Mouse (Mus musculus) hindbrain, postnatal 0 days (tissue): ENCODE measurements around the gene Sprr2a3. TPM values are rescaled to one million over a fixed set of nuclear protein-coding genes. Genes with fewer than 3 reads are reported as not detected.
"Not testable (repeated sequence)": the region's sequence is repeated elsewhere in the genome, so short reads cannot be mapped to it uniquely, and the experiment has no call there.

Experiments
- ATAC-seq: fragments of 200-750 bp; cut with Nextera tagmentation; 2 replicates; pipeline ENCODE4 v1.8.0; 2017; ENCODE audit warnings: mild to moderate bottlenecking, moderate TSS enrichment, moderate library complexity
- DNase-seq: peaks from one replicate; pipeline ENCODE4 v3.0.0-alpha.2; 2015; ENCODE audit warnings: low spot score
- H3K27ac ChIP-seq: fragments of 300-500 bp; sonication (generic); 2 replicates; pipeline ENCODE4 v1.5.1; 2014; ENCODE audit warnings: mild to moderate bottlenecking
- H3K27me3 ChIP-seq: fragments of 300-500 bp; sonication (generic); 2 replicates; pipeline ENCODE4 v1.6.1; 2014; ENCODE audit warnings: low read length, mixed read lengths; ENCODE audit not compliant: insufficient read depth
- H3K36me3 ChIP-seq: fragments of 300-500 bp; sonication (generic); 2 replicates; pipeline ENCODE4 v1.6.1; 2014; ENCODE audit warnings: low read length, mixed read lengths; ENCODE audit not compliant: insufficient read depth
- H3K4me1 ChIP-seq: fragments of 300-500 bp; sonication (generic); 2 replicates; pipeline ENCODE4 v1.6.1; 2014; ENCODE audit warnings: antibody characterized with exemption, low read length, mixed read lengths; ENCODE audit not compliant: insufficient read depth
- H3K4me2 ChIP-seq: fragments of 300-500 bp; sonication (generic); 2 replicates; pipeline ENCODE4 v1.6.1; 2014; ENCODE audit warnings: low read depth, mild to moderate bottlenecking, low read length, moderate library complexity, mixed read lengths
- H3K4me3 ChIP-seq: fragments of 300-500 bp; sonication (generic); 2 replicates; pipeline ENCODE4 v1.5.1; 2014; ENCODE audit warnings: low read length
- H3K9ac ChIP-seq: fragments of 300-500 bp; sonication (generic); replicated peaks from 2 replicates; pipeline ENCODE4 v1.6.1; 2014; ENCODE audit warnings: mild to moderate bottlenecking, low read length, moderate library complexity, mixed read lengths
- H3K9me3 ChIP-seq: fragments of 300-500 bp; sonication (generic); 2 replicates; pipeline ENCODE4 v1.6.1; 2016; ENCODE audit warnings: low read length, mixed read lengths
- WGBS: fragments of 180-500 bp; shearing (Covaris S2); extraction: QIAGEN DNeasy Blood & Tissue Kit; methylation state at CpG from one replicate; pipeline ENCODE4 v1.1.7; 2014; 5-methylcytosine and 5-hydroxymethylcytosine counted together
- polyA plus RNA-seq: library from polyadenylated mRNA; unstranded; fragments of >200 nt; fragmentation: Nextera tagmentation; extraction: Ambion mirVana; gene quantifications from 2 replicates; pipeline ENCODE4 v1.2.1, GENCODE M21; 2015
- total RNA-seq: library from RNA; depleted of rRNA; stranded (reverse); fragments of >200 nt; gene quantifications from 2 replicates; pipeline ENCODE4 v1.2.3, GENCODE M21; 2014

Gene Sprr2a3
- total and polyA plus RNA-seq, 2 experiments from 2014 or later = not detected

DNA sequence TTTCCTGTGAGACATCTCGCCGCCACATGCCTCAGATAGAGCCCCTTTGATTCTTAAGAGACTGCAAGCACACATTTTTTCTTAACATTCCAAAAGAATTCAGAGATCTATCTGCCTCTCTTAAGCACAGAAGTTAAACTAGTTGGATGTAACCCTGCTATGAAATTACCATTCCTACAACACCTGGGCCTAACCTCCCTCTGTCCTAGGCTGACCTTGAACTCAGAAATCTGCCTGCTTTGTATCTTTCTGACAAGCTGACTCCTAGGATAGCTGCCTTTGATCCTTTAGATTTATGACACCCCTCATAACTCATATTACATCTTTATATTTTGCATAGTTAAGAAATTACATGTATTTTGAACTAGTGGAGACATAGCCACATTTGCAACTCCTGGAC is 21.8 kb upstream of the Sprr2a3 start:
- ATAC-seq, H3K27me3 ChIP-seq, H3K27ac ChIP-seq, H3K9me3 ChIP-seq, H3K4me1 ChIP-seq, H3K4me3 ChIP-seq, H3K4me2 ChIP-seq, H3K36me3 ChIP-seq, DNase-seq, H3K9ac ChIP-seq: not testable (repeated sequence)
- no CpG with 5 or more reads among the region's 2 CpGs for WGBS

DNA sequence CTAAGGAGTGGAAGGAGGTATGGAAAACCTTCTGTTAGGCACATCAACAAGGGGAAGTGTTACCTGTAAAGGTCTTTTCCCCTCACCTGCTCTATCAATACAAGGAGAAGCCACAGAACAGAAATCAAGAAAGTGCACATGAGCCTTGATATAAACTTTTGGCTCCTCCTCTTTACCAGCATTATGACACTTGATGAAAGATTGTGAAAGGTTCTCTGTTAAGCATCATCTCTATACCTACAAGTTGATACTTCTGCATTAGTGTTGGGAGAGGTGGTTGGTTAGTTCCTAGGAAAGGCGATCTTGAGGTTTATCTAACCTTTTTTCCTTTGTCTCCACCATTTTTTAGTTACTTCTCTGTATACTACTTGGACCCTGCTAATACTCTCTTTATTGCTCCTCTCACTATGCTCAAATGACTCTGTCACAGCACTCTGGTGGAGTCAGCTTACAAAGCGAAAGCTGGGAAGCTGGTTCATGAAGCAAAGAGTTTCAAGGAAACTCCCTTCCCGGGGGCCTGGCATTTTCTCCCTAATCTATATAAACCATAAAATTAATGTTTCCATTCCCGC is 13.7 kb upstream of the Sprr2a3 start:
- not testable (repeated sequence) for H3K4me2 ChIP-seq, H3K4me3 ChIP-seq, H3K9me3 ChIP-seq, H3K36me3 ChIP-seq, H3K27ac ChIP-seq, H3K4me1 ChIP-seq, H3K27me3 ChIP-seq, DNase-seq, H3K9ac ChIP-seq
- ATAC-seq = 0 out of 2 replicates have a peak, but pooled peaks have one; percentile 25
- no CpG with 5 or more reads among the region's 4 CpGs for WGBS

DNA sequence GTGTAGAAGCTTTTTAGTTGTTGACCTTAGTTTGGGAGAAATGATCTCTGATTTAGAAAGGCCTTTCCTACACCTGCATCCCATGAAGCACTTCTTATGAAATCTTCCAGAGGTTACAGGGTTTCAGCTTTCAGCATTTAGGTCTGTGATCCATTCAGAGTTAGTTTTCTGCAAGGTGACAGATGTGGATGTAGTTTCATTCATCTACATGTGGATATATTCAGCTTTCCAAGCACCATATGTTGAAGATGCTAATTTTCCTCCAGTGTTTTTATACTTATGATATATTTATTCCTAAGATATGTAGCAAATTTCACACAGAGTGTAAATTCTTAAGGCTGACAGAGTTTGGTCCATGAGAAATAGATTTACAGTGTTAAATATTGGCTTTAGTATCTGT is 11.7 kb upstream of the Sprr2a3 start:
- not testable (repeated sequence) for H3K36me3 ChIP-seq, ATAC-seq

DNA sequence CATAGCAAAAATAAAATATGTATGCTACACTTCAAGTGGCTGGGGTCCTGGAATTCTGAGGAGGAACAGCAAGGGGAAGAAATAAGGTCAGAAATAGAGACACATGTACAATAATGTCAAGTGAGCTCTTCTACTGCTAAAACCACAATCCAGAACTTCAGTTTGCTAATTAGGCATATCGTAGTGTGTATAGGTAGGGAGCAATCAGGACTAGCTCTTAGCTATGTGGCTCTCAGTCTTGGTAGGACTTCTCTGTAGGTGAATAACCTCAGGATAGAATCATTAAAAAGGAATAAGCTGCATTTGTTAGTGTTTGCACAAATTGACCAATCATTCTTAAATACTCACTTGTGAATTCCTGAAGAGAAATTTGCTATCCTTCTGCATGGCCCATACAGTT is 11.2 kb upstream of the Sprr2a3 start:
- H3K27ac ChIP-seq, H3K4me3 ChIP-seq, H3K9me3 ChIP-seq, H3K4me1 ChIP-seq, H3K27me3 ChIP-seq, DNase-seq, H3K4me2 ChIP-seq, H3K36me3 ChIP-seq, H3K9ac ChIP-seq: not testable (repeated sequence)
- no CpG with 5 or more reads among the region's 1 CpGs for WGBS
- peak; percentile 19; the same call in 1 of the 2 replicates for ATAC-seq

More for the DNA sequence above, 11.7 kb upstream of the Sprr2a3 start:
- H3K4me1 ChIP-seq, H3K4me3 ChIP-seq, H3K27me3 ChIP-seq, DNase-seq, H3K9me3 ChIP-seq, H3K4me2 ChIP-seq, H3K9ac ChIP-seq, H3K27ac ChIP-seq: not testable (repeated sequence)

DNA sequence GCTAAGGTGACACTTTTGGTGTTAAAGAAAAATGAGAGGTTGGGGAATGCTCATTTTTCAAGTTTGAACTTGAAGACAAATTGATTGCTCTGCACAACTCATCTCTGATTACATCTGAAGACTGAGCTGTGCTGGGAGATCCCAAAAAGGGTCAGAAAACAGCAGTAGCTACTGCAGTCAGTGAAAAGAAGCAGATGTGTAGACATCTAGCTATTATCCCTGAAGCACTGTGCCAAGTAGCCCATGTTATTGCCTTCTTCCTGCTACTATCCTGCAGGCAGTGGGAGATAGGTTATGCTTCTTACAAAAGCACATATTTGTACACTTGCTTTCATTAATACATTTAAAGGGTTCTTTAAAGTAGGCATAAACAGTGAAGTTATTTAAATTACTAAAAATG is 5.6 kb upstream of the Sprr2a3 start:
- not testable (repeated sequence) for H3K36me3 ChIP-seq, H3K9ac ChIP-seq, H3K9me3 ChIP-seq, H3K4me1 ChIP-seq, H3K27me3 ChIP-seq, H3K4me2 ChIP-seq, H3K4me3 ChIP-seq, H3K27ac ChIP-seq, DNase-seq
- peak; percentile 30; the same call in 1 of the 2 replicates for ATAC-seq

DNA sequence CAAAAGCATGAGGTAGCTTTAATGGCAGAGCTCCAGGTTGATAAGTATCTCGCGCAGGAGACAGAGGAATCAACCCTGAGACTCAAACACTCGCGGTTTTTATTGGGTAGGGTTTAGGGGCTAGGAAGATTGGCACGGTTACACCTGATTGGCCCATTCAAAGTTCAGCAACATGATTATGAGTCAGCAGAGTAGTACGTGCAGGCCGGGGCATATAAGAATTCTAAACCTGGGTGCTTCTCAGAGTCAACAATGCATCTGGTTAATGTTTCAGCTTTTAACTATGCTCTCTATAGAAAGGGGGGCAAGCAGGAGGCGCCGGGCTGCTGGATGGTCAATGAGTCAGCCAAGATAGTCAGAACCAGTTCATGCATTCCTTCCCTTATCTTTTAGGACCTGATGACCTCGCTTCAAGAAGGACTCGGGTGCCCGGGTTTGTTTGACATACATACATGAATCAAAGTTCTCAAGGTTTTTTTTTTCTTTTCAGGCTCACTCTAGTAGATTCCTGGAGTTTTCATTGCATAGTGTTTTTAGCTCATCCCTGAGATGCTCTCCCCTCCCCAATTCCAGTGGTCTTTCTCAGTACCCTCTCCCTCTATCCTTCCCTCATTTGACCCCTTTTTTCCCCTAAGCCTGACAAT is 4.1 kb upstream of the Sprr2a3 start:
- not testable (repeated sequence) for H3K4me1 ChIP-seq, H3K9ac ChIP-seq, H3K36me3 ChIP-seq, H3K27ac ChIP-seq, H3K9me3 ChIP-seq, H3K4me2 ChIP-seq, H3K27me3 ChIP-seq, DNase-seq, ATAC-seq, H3K4me3 ChIP-seq
- WGBS = 74% methylated on average over 5 of the region's 12 CpGs

DNA sequence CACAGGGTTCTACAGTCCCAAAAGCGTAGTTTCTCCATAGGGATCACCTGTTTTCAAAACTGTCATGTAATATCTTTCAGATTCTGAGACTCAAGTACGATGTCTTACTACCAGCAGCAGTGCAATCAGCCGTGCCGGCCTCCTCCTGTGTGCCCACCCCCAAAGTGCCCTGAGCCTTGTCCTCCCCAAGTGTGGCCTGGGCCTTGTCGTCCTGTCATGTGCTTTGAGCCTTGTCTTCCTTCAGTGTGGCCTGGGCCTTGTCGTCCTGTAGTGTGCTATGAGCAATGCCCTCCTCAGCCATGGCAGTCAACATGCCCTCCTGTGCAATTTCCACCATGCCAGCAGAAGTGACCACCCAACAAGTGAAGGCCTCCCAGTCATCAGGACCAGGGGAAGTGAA is 3.3 kb downstream of the Sprr2a3 start:
- H3K9me3 ChIP-seq, H3K4me3 ChIP-seq, H3K4me1 ChIP-seq, H3K27me3 ChIP-seq, ATAC-seq, H3K36me3 ChIP-seq, DNase-seq, H3K27ac ChIP-seq, H3K4me2 ChIP-seq, H3K9ac ChIP-seq: not testable (repeated sequence)
- 64% methylated on average over 3 of the region's 6 CpGs for WGBS
